Mouse (Mus musculus) lung, postnatal 25 days (tissue): ENCODE measurements around the gene Cdc42ep4.

Source experiments
- DNase-seq: peaks from one replicate; pipeline ENCODE4 v3.0.0; 2022; ENCODE audit warnings: low spot score

Cdc42ep4 gene

GRCm38 (mm10) chr11:113749749-113750351 lies 1.8 kb downstream of the Cdc42ep4 start:
- DNase-seq = no peak

- DNase-seq = peak; percentile 89
Observed at GRCm38 (mm10) chr11:113748797-113749521, 2.7 kb downstream of the Cdc42ep4 start.

- no peak for DNase-seq
Observed at GRCm38 (mm10) chr11:113747725-113748380, 3.8 kb downstream of the Cdc42ep4 start.

GRCm38 (mm10) chr11:113747056-113747455 lies 4.6 kb downstream of the Cdc42ep4 start:
- DNase-seq = peak; percentile 82

GRCm38 (mm10) chr11:113745961-113746360 lies 5.7 kb downstream of the Cdc42ep4 start:
- DNase-seq = no peak

- no peak for DNase-seq
Observed at GRCm38 (mm10) chr11:113742998-113743397, 8.7 kb downstream of the Cdc42ep4 start.

GRCm38 (mm10) chr11:113740100-113740499 lies 11.6 kb downstream of the Cdc42ep4 start:
- DNase-seq = no peak

- DNase-seq = peak; percentile 90
Observed at GRCm38 (mm10) chr11:113739213-113739612, 12.5 kb downstream of the Cdc42ep4 start.

- DNase-seq = no peak
Observed at GRCm38 (mm10) chr11:113737912-113738311, 13.8 kb downstream of the Cdc42ep4 start.

- no peak for DNase-seq
Observed at GRCm38 (mm10) chr11:113737553-113737854, 14.2 kb downstream of the Cdc42ep4 start.

GRCm38 (mm10) chr11:113736848-113737552 lies 14.7 kb downstream of the Cdc42ep4 start:
- no peak for DNase-seq

GRCm38 (mm10) chr11:113735151-113735550 lies 16.5 kb downstream of the Cdc42ep4 start:
- DNase-seq = no peak

- peak; percentile 87 for DNase-seq
Observed at GRCm38 (mm10) chr11:113733631-113734364, 17.9 kb downstream of the Cdc42ep4 start.

GRCm38 (mm10) chr11:113731945-113732612 lies 19.6 kb downstream of the Cdc42ep4 start:
- DNase-seq = no peak

- DNase-seq = no peak
Observed at GRCm38 (mm10) chr11:113730879-113731278, 20.8 kb downstream of the Cdc42ep4 start.

GRCm38 (mm10) chr11:113729917-113730316 lies 21.8 kb downstream of the Cdc42ep4 start:
- DNase-seq = no peak

- no peak for DNase-seq
Observed at GRCm38 (mm10) chr11:113729239-113729638, 22.4 kb downstream of the Cdc42ep4 start.

GRCm38 (mm10) chr11:113727992-113728391 lies 23.7 kb downstream of the Cdc42ep4 start:
- no peak for DNase-seq

GRCm38 (mm10) chr11:113726994-113727888 lies 24.4 kb downstream of the Cdc42ep4 start:
- DNase-seq = no peak
